Mouse (Mus musculus): ENCODE measurements at regions not wholly inside any gene's neighbourhood (a gene's known extent, or its start where the extent isn't known, plus 50 kb on each side); places are given as distances from the start of the nearest gene placed in this dataset.

DNA sequence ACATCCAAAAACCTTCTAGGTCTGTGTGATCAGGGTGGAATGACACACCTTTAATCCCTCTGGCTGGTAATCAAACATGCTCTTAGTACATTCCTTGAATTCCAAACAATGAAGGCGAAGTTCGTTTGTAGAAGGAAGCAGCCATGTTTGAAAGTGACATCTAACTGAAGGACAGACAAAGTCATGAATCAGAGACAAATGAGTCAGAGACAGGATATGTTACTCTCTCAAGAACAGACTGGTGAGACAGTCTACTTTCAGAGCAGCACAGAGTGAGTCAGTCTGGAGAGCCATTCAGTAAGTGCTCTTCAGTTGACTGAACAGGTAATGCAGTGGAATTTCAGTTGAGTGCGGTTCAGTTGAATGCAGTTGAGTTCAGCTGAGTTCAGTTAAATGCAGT, 150.4 kb downstream of the Cpe start:
- no peak for TF ChIP-seq CTCF (conservative IDR thresholded peaks at IDR 0.05)
- Histone ChIP-seq H3K4me3 (no peak overlapping the region), H3K27ac (no peak overlapping the region)
- no peak for DNase-seq (ENCODE audit: low spot score in 2 of 2)

DNA sequence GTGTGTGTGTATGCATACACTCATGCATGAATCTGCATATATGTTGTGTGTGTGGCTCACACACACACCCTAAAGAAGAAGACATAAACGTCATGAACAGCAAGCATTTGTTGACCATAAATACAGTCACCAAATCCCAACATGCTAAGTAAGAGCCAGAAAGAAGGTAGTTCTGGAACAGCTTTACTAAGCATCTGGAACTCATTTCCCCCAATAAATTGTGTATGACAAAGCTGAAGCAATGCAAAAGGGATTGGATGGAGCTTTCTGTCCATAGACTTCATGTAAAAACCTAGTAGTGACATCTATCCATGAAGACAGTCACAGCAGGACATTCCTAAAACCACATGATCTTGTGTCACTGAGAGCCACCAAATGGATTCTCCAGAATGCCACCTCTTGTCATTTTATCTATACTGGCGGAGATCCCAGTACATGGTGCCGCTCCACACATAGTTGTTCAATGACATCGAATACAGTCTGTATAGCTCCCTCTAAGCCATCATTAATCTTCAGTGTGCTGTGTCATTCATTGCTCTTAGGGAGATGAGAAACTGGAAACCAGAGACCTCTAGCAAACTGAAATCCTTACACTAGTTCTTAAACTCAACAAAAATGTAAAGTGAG, 152.9 kb downstream of the Cpe start:
- no peak for DNase-seq (ENCODE audit: low spot score in 2 of 2)
- Histone ChIP-seq H3K27ac (no peak overlapping the region), H3K4me3 (no peak overlapping the region)
- no peak for TF ChIP-seq CTCF (conservative IDR thresholded peaks at IDR 0.05)

DNA sequence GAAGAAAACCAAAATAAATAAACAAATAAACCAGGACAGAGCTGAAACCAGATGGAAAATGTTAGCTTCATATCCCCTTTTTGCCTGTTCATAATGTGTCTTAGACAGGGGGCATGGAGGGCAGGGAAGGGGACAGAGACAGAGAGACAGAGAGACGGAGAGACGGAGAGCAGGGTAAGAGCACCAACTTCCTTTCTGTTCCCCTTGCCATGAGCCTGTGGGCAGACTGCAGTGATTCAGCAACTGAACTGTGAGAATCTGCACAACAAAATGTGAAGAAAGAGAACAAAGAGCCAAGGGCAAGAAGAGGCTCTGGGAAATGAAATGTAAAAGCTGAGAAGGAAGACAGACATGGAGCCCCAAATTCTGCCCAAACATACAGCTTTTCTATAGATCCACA, 161.1 kb downstream of the Cpe start:
- TF ChIP-seq CTCF (conservative IDR thresholded peaks at IDR 0.05): no peak
- Histone ChIP-seq H3K4me3 (no peak overlapping the region), H3K27ac (no peak overlapping the region)
- no peak for DNase-seq (ENCODE audit: low spot score in 2 of 2)

DNA sequence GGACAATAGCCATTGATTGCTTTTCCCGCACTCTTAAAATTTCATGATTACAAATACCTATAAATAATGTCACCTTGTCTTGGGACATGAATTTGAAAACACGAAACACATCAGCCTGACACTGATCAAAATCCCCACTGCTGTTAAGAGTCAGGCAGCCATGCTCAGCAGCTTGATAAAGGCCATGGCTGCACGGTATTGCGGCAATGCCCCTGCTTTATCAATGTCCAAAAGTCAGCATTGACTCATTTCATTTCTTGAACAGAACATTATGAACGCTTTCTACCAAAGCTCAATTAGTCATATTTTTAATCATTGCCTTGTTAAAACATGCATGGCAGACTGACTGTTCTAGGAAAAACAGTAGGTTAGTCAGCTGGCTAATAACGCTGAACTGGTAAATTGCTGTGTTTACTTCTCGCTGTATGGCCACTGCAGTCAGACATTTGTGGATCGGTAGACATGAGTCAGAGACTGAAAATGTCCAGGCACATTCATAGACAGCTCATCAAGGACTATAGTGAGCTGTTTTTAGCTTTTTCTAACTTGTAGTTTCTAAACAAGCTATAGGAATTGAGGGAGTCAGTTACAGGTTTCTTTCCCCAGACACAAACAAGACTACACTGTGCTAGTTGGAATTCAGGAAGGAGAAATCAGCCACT, 170.3 kb downstream of the Cpe start:
- no peak overlapping the region for H3K4me3 ChIP-seq
- DNase-seq (ENCODE audit: low spot score in 2 of 2): peak in 1 of 2 experiments; percentile 21
- 0 out of 2 replicates have a peak overlapping the region, but pooled peaks have one; percentile 36 for H3K27ac ChIP-seq
- TF ChIP-seq CTCF (conservative IDR thresholded peaks at IDR 0.05): no peak

DNA sequence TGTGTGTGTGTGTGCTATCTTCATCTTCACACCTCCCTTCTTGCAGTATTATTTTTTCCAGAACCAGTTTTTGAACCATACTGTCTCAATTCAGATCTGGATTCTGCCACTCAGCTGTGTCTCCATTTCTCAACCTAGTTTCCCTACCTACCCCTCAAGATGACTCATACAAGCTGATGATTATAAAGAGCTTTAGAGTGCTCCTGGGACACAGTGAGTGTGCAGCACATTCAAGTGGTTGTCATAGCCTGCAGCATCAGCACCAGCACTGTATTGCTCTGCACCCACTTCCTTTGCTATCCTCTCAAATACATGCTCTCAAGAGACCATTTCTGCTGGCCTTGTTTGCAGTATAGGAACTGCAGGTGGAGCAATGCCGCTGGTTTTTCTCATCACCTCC, 173.2 kb downstream of the Cpe start:
- Histone ChIP-seq H3K27ac (no peak overlapping the region), H3K4me3 (no peak overlapping the region)
- DNase-seq (ENCODE audit: low spot score in 2 of 2): no peak
- TF ChIP-seq CTCF (conservative IDR thresholded peaks at IDR 0.05): no peak

- no peak overlapping the region for H3K27ac ChIP-seq
- H3K4me3 ChIP-seq: no peak overlapping the region
- no peak for TF ChIP-seq CTCF (conservative IDR thresholded peaks at IDR 0.05)
- DNase-seq (ENCODE audit: low spot score in 2 of 2): no peak
Measured at GRCm38 (mm10) chr8:64515923-64516322, 176.9 kb downstream of the Cpe start.

DNA sequence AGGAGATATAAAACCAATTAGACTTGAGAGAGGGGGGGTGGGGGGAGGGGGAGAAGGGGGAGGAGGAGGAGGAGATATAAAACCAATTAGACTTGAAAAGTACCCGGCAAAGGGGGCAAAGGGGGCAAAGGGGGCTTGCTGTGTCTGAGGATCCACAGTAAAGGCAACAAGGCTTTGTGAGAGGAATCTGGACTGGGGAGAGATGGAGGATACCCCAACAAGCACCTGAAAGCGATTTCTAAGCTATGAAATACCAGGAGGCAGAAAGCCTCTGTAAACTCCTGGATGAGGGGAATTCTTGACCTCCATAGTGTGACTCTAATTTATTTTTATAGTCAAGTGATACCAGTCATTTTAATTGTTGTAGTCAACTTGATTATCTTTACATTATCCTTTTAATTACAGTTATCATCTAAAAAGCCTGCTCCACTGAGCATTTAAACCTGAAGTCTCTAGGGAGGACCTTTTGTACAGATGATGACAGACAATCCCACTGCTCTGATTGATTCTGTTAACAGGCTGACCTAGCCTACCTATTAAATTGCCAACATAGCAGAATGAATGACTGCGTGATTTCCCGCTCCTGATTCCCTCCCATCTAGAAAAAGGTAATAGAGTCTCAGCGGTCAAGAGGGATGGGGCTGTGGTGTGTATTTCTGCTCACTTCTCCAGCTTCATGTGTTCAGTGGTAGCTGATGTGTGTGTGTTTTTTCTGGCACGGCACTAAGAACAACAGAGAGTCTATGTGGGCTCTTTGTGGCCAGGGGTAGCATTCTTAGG, 195.4 kb downstream of the Cpe start:
- TF ChIP-seq CTCF (conservative IDR thresholded peaks at IDR 0.05): no peak
- DNase-seq (ENCODE audit: low spot score in 2 of 2): no peak
- no peak overlapping the region for H3K4me3 ChIP-seq
- H3K27ac ChIP-seq: no peak overlapping the region

DNA sequence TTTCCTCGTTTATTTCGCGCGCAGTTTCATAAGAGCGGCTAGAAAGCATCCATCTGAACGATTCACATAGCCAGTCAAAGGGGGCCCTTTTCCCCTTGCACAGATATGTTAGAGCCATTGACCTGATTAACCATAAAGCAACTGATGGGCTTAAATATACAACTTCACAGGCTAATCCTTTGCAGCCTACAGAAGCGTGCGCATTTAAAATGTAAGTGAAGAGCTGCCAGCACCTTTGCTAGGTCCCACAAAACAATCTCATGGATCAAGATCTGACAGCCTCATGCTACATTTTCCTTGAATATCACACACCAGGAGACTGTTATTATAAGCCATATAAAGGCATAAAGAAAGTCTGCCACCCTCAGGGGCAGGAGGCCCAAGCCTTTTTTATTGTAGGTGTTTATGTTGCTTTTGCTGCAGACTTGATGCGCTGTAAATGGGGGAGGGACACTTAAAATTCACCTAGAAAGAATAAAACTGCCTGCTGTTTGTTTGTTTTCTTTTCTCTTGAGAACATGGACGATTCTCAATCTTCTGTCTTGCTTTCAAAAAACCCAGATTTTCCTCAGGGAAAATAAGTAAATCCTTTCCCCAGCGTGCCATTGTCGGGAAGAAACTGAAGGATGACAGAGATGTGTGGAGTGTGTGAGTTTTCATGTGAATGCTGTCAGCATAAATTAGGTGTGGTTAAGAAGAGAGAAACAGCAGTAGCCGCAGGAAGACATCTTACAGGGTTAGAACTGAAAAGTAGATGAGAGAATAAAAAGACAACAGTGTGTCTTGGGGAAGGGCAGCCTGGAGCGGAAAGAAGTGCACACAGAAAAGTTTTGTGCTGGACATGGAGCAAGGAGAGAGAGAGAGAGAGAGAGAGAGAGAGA, 196.3 kb downstream of the Cpe start:
- TF ChIP-seq CTCF (conservative IDR thresholded peaks at IDR 0.05): no peak
- no peak overlapping the region for H3K27ac ChIP-seq
- no peak for DNase-seq (ENCODE audit: low spot score in 2 of 2)

DNA sequence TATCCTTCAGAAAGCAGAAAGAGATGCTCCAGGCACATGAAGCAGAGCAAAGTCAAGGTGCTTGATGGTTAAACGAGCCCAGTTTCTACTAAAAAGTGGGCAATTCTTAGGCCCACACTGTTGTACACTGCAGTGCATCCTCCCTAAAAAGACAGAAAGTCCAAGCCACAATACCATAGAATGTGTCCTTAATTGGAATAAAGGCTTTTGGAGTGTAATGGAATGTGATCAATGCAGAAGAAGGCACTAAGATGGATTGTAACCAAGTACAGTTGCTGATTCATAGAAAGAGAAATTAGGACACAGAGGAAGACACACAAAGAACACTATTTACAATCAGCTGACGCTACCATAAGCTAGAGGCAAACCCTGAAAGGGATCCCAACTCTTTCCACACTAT, 201.3 kb downstream of the Cpe start:
- Histone ChIP-seq H3K4me3 (no peak overlapping the region), H3K27ac (no peak overlapping the region)
- DNase-seq (ENCODE audit: low spot score in 2 of 2): no peak
- no peak for TF ChIP-seq CTCF (conservative IDR thresholded peaks at IDR 0.05)

More for the DNA sequence above, 196.3 kb downstream of the Cpe start:
- H3K4me3 ChIP-seq: no peak overlapping the region

GRCm38 (mm10) chr8:64488057-64488456, 204.8 kb downstream of the Cpe start:
- DNase-seq (ENCODE audit: low spot score in 2 of 2): no peak
- TF ChIP-seq CTCF (conservative IDR thresholded peaks at IDR 0.05): no peak
- no peak overlapping the region for H3K4me3 ChIP-seq

DNA sequence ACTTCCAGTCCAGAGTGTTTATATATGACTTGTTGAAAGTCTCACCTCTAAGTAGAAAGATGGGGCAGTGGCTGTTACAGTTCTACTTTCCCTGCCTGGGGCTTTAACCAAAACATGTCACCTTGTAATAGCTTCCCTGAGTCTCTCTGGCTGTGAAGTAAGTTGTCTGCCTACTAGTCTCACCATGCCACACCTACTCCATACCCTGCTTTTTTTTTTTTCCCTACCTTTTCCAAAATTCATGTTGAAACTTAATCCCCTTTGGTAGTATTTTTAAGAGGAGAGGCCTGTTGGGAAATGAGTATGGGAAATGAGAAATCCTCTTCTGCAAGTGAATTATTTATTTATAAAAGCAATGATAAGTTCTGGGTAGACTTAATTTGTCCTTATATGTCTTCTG, 219.6 kb downstream of the Cpe start:
- TF ChIP-seq CTCF (conservative IDR thresholded peaks at IDR 0.05): no peak
- DNase-seq (ENCODE audit: low spot score in 2 of 2): no peak
- Histone ChIP-seq H3K27ac (no peak overlapping the region), H3K4me3 (no peak overlapping the region)

More at GRCm38 (mm10) chr8:64488057-64488456, 204.8 kb downstream of the Cpe start:
- no peak overlapping the region for H3K27ac ChIP-seq

- no peak for DNase-seq (ENCODE audit: low spot score in 2 of 2)
- no peak overlapping the region for H3K27ac ChIP-seq
Measured at GRCm38 (mm10) chr8:64472801-64473270, 220.0 kb downstream of the Cpe start.

More at GRCm38 (mm10) chr8:64472801-64473270, 220.0 kb downstream of the Cpe start:
- no peak; the same call in 1 of the 2 replicates for TF ChIP-seq CTCF (conservative IDR thresholded peaks at IDR 0.05)
- no peak overlapping the region for H3K4me3 ChIP-seq
